Mouse (Mus musculus) thymus, adult 2 months (tissue): Measurements from ENCODE around the gene Cacna2d2.

Source experiments
- CTCF ChIP-seq: fragments of 200-500 bp; IDR thresholded peaks from 2 replicates; pipeline ENCODE4 v1.5.1; 2012; ENCODE audit warnings: mild to moderate bottlenecking, control low read depth, low read length, moderate library complexity, borderline replicate concordance; ENCODE audit not compliant: control insufficient read depth, poor library complexity, insufficient read depth; ENCODE audit errors: extremely low read depth
- POLR2A ChIP-seq: fragments of 200-500 bp; IDR thresholded peaks from 2 replicates; pipeline ENCODE4 v1.6.1; 2012; ENCODE audit warnings: mild to moderate bottlenecking, low read length, control low read depth, moderate library complexity; ENCODE audit not compliant: control insufficient read depth, poor library complexity, insufficient read depth; ENCODE audit errors: extremely low read depth

GRCm38 (mm10) chr9:107445011-107445471 is 45.6 kb downstream of the Cacna2d2 start:
- TF ChIP-seq CTCF (no peak), POLR2A (no peak)
